Mouse (Mus musculus): ENCODE results near the gene Rad51b.

GRCm38 (mm10) chr12:79463371-79463770, 166.3 kb downstream of the Rad51b start:
- TF ChIP-seq POLR2A (IDR thresholded peaks at IDR 0.05; ENCODE audit: insufficient read depth, low read length) (no peak), CTCF (IDR thresholded peaks at IDR 0.05; ENCODE audit: low read depth, low read length) (no peak)
